Mouse (Mus musculus) lung, adult 2 months (tissue): ENCODE results near the gene Alox5ap. TPM values are rescaled to one million over a fixed set of nuclear protein-coding genes. Genes with fewer than 3 reads are reported as not detected.

Experiments
- DNase-seq: peaks from one replicate; pipeline ENCODE4 v3.0.0; 2022
- H3K4me1 ChIP-seq: fragments of 200-500 bp; 2 replicates; pipeline ENCODE4 v1.6.1; 2011; ENCODE audit warnings: low read length; ENCODE audit not compliant: control insufficient read depth, insufficient read depth
- H3K4me3 ChIP-seq: fragments of 200-500 bp; replicated peaks from 2 replicates; pipeline ENCODE3; 2011; ENCODE audit warnings: low read depth, mild to moderate bottlenecking, control low read depth, low read length; ENCODE audit errors: extremely low read depth
- CTCF ChIP-seq: fragments of 200-500 bp; IDR thresholded peaks from 2 replicates; pipeline ENCODE4 v1.5.1; 2011; ENCODE audit warnings: mild to moderate bottlenecking, low read length, control low read depth; ENCODE audit not compliant: insufficient read depth
- POLR2A ChIP-seq: fragments of 200-500 bp; IDR thresholded peaks from 2 replicates; pipeline ENCODE4 v1.6.1; 2011; ENCODE audit warnings: low read depth, mild to moderate bottlenecking, control low read depth, low read length, borderline replicate concordance; ENCODE audit errors: extremely low read depth
- WGBS: fragments of 180-500 bp; shearing (Covaris S2); methylation state at CpG from one replicate; pipeline ENCODE4 v1.1.7; 2018; 5-methylcytosine and 5-hydroxymethylcytosine counted together
- polyA plus RNA-seq: library from polyadenylated mRNA; depleted of rRNA; stranded (reverse); fragments of >200 nt; gene quantifications from 2 replicates; pipeline ENCODE4 v1.2.3, GENCODE M21; 2012

The Alox5ap gene
- polyA plus RNA-seq, 1 experiment = 104 TPM

DNA sequence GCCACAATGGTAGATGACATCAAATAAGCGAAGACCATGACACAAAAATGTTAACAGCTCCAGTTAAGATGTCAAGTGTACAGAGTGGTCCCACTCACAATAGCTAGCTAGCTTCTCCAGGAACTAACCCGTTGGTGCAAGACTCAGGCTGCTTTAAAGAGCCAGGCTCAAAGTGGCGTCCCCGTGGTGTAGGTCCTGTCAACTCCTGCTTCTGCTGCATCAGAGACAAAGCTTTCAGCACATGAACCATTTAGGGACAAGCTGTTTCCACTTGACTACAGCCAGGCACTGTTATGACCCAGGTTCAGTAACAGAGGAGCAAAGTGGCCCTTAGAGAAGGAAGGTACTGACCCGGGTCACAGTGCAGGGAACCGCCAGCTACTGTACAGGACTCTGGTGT is 32.2 kb downstream of the Alox5ap start:
- TF ChIP-seq CTCF (no peak), POLR2A (no peak)
- DNase-seq = no peak
- WGBS = 96% methylated on average over 6 of the region's 6 CpGs
- H3K4me1 ChIP-seq = no peaks in the 10 kb centered on the region
- H3K4me3 ChIP-seq = no peak overlapping the region

DNA sequence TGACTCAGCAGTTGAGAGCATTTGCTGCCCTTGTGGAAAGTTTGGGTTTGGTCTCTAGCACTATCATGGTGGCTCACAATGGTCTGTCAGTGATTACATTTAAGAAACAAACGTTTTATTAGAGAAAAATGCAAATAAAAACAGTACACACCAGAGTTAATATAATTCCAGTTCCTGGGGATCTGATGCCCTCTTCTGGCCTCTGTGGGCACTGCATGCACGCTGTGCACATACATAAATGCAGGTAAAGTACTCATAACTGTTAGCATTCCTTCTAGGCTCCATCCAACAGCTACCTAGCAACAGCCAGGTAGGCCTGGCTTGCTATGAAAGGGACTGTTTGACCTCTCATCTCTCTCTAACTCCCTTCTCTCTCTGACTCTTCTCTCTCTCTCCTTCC is 32.9 kb downstream of the Alox5ap start:
- WGBS = 61% methylated on average over 2 of the region's 2 CpGs
- Histone ChIP-seq H3K4me3 (no peak overlapping the region), H3K4me1 (no peaks in the 10 kb centered on the region)
- no peak for DNase-seq
- peak; percentile 27; the same call in 1 of the 2 replicates for TF ChIP-seq CTCF
- no peak for TF ChIP-seq POLR2A

DNA sequence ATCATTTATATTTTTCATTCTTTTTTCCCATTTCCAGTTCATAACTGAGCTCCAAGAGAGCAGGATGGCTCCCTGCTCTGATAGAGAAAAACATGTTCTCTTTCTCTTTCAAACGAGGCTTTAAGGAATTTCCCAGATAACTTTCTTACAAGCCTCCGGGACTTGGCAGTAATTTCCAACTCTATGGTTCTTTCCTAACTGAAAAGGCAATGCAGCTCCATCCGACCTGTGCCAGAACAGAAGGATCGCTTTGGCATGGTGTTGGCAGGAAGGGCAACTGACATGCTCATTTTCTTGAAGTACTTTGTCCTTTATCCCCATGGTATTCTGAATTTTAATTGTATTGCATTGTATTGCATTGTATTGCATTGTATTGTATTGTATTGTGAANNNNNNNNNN is 33.7 kb downstream of the Alox5ap start:
- WGBS = 61% methylated on average over 4 of the region's 4 CpGs
- H3K4me1 ChIP-seq = no peaks in the 10 kb centered on the region
- TF ChIP-seq CTCF (no peak), POLR2A (no peak)
- no peak overlapping the region for H3K4me3 ChIP-seq
- DNase-seq = no peak

DNA sequence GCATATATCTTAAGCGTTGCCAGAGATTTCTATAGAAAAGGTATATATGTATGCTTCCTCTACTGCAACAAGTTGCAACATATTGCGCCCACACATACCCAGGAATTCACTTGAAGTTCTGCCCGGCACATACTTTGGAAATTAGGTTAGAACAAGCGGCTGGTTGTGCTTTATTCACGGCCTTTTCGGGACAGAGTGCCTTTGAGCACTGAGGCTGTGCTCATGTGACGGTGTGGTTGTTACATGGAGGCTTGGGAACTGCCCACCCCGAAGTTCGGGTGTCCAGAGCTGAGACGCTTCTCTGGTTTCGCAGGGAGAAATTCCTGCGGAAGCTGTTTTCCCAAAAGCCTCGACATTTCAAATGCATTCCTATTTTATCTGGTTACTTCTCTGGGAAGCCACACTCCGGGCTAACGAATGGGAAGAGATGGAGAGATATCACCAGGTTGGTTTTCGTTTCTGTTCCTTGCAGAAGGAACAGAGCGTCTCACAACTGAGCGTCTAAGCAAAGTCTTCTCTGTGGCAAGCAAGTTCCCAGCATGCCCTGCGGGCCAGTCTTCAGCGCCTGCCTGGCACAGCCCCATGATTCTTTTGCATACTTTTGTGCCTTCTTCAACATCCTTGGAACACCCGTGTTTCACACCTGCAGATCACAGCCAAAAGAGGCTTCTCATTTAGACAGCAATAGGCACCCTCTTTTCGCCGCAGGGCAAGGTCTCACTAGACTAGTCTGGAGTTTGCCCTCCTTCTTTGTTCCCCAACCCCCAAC is 48.5 kb downstream of the Alox5ap start:
- no peaks in the 10 kb centered on the region; the same call in 1 of the 2 replicates for H3K4me1 ChIP-seq
- WGBS = 34% methylated on average over 23 of the region's 23 CpGs
- DNase-seq = peak; percentile 42
- TF ChIP-seq CTCF (no peak), POLR2A (no peak)
- H3K4me3 ChIP-seq = peak overlapping the region; percentile 17

DNA sequence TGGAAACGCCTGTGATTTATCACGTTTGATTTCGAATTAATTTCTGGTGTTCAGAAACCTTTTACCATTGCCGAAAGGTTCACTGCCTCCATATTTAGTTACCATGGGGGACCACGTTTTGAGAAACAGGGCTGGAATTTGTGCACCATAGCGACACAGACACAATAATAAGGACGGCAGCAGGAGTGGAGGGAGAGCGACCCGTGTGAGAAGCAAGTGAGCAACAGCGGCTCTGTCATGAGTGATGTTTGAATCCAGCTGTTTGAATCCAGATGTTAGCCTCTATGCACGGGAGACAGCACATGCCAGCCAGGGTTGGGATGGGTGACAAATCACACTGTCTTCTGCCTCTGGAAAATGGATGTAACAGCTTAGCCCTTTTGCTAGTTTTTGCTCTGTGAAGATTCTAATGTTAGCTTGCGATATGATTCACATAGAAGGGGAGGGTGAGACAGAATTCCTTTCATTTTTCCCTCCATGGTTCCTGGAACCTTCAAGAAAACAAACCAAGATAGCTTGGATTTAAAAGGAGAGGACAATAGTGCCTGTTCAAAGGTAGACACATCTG is 50.0 kb downstream of the Alox5ap start:
- no peaks in the 10 kb centered on the region; the same call in 1 of the 2 replicates for H3K4me1 ChIP-seq
- DNase-seq = no peak
- no peak overlapping the region for H3K4me3 ChIP-seq
- no peak for TF ChIP-seq CTCF
- WGBS = 73% methylated on average over 12 of the region's 12 CpGs

DNA sequence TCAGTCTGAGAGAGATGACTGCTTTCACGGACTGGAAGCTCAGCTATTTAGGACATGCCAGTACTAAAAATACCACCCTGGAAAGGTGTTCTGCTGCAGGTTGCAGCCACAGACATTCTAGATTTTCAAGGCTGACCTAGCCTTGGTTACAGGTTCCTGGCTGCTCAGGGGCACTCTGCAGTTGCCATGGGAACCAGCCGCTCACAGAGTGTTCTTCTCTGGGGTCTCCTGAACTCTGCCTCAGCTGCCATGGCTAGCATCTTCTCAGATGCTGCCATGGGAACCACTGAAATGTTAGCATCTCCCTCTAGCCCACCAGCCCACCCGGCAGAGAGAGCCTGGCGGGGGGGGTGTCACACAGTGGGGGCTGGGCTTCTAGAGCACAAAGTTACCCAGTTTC is 52.4 kb downstream of the Alox5ap start:
- DNase-seq = no peak
- TF ChIP-seq CTCF (no peak), POLR2A (no peak)
- WGBS = 28% methylated on average over 4 of the region's 4 CpGs
- Histone ChIP-seq H3K4me3 (no peak overlapping the region), H3K4me1 (no peaks in the 10 kb centered on the region; the same call in 1 of the 2 replicates)

DNA sequence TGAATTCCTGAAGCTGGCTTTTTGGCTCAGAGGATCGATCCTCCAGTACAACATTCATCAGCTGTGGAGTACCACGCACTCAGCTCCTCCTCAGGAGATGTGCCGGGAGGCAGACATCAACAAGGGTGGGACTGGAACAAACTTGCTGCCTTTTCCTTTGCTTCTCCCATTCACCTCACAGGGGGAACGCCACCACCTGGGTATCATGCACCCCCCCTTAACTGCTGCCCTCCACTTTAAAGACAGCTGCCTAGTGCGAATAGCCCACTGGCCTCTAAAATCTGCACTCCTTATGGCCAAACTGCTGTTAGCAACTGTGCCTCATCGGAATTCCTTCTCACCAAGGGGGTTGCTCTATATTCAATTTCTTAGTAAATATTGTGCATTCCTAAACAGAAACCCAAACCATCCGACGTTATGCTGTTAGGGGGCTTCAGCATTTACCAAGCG is 55.3 kb downstream of the Alox5ap start:
- DNase-seq = no peak
- Histone ChIP-seq H3K4me3 (no peak overlapping the region), H3K4me1 (no peaks in the 10 kb centered on the region; the same call in 1 of the 2 replicates)
- 52% methylated on average over 9 of the region's 9 CpGs for WGBS
- TF ChIP-seq CTCF (no peak), POLR2A (no peak)

DNA sequence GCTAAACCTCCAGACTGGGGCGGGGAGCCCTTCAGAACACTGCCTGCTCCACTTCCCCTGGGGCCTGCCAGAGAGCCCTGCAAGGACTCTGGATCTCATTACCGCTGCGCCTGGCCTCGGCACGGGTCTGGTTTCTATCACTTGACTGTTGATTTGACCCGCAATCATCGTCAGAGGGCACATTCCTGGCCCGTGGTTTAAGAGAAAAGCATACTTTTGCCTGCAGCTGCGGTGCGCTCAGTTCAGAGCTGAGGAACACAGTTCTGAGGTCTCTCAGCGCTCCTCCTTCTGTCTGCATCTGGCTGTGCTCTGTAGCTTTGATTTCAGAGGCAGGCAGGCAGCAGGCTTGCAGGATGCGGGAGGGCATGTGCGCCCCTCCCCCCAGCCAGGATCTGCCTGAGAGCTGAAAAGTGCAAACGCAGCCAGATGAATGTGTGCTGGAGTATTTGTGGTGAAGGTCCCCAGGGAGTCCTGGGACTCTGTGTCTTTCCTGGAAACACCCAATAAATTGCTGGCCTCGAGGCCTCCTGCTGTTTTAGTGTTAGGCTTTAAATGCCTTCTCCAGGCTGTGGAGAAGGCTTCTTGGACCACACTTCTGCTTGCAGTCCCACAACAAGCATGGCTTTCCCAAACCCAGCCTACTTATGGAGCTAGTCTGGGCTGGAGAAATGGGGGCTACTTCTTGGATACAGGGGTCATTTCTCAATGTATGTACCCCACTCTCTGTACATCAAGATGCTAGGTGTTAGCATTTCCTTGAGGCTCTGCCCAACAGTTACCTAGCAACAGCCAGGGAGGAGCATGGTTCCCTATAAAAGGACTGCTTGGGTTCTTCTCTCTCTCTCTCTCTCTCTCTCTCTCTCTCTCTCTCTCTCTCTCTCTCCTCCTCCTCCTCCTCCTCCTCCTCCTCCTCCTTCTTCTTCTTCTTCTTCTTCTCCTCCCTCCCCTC is 56.2 kb downstream of the Alox5ap start:
- DNase-seq = peak; percentile 35
- TF ChIP-seq CTCF (no peak), POLR2A (peak; percentile 19; the same call in 1 of the 2 replicates)
- Histone ChIP-seq H3K4me1 (no peaks in the 10 kb centered on the region), H3K4me3 (no peak overlapping the region)
- WGBS = 8% methylated on average over 15 of the region's 15 CpGs

DNA sequence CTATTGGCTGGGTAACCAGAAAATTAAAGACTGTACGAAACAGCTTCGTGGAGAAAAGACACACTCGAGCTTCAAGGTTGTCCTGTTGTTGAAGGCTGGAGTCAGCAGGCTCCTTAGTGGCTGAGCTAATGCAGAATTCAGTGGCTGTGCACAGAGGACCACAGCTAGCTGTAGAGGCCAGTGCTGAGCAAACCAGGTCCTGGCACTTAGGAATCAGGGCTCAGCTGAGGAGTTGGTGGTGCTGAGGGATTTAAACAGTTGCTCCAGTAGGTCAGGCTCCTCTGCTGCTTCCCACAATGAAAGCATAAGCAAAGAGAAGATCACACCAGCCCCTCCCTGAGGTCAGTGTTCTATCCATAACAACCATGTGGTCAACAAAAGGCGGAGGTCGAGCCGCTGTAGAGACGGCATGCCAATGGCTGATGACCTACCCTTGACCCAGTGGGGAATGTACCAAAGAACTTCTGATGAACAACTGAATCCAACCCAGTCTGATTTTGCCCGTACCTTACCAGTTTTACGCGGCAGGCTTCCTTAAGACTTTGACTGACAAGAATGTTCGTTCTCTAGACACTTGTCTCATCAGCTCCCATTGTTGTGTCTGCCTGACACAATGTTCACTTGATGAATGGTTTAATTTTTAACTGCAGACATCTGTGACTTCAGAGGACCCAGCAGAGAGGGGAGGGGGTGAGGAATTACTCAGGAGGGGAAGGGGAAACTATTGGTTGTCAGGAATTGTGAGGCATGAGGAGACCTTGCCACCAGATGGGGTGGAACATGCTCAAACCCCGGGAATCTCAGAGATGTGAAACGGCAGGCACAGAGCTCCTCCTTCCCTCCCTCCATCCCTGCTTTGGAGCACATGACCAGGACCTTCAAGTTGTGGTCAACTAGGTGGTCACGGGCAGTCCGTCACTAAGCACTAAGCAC is 57.6 kb downstream of the Alox5ap start:
- 38% methylated on average over 15 of the region's 15 CpGs for WGBS
- H3K4me3 ChIP-seq = no peak overlapping the region
- TF ChIP-seq CTCF = no peak
- no peak for TF ChIP-seq POLR2A
- DNase-seq = no peak
- H3K4me1 ChIP-seq = no peaks in the 10 kb centered on the region
